Mouse (Mus musculus) kidney, postnatal 0 days (tissue): ENCODE data around the gene Gnb4. TPM values are rescaled to one million over a fixed set of nuclear protein-coding genes. Genes with fewer than 3 reads are reported as not detected.

Source experiments
- ATAC-seq: fragments of 200-750 bp; cut with Nextera tagmentation; replicated peaks from 2 replicates; pipeline ENCODE4 v1.8.0; 2017; ENCODE audit warnings: low read depth, moderate number of reproducible peaks, moderate TSS enrichment, moderate library complexity; ENCODE audit not compliant: low FRiP score
- DNase-seq: peaks from one replicate; pipeline ENCODE4 v3.0.0-alpha.2; 2016; ENCODE audit warnings: low spot score
- H3K27ac ChIP-seq: fragments of 300-500 bp; sonication (generic); 2 replicates; pipeline ENCODE4 v1.5.1; 2014; ENCODE audit warnings: mild to moderate bottlenecking
- H3K27me3 ChIP-seq: fragments of 300-500 bp; sonication (generic); 2 replicates; pipeline ENCODE4 v1.6.1; 2014; ENCODE audit warnings: low read length, mixed read lengths; ENCODE audit not compliant: insufficient read depth
- H3K36me3 ChIP-seq: fragments of 300-500 bp; sonication (generic); 2 replicates; pipeline ENCODE4 v1.6.1; 2014; ENCODE audit warnings: low read length, mixed read lengths; ENCODE audit not compliant: insufficient read depth
- H3K4me1 ChIP-seq: fragments of 300-500 bp; sonication (generic); replicated peaks from 2 replicates; pipeline ENCODE4 v1.6.1; 2014; ENCODE audit warnings: antibody characterized with exemption, low read length, mixed read lengths; ENCODE audit not compliant: insufficient read depth
- H3K4me2 ChIP-seq: fragments of 300-500 bp; sonication (generic); 2 replicates; pipeline ENCODE4 v1.6.1; 2014; ENCODE audit warnings: mild to moderate bottlenecking, low read length, moderate library complexity, mixed read lengths
- H3K4me3 ChIP-seq: fragments of 300-500 bp; sonication (generic); replicated peaks from 2 replicates; pipeline ENCODE4 v1.5.1; 2014; ENCODE audit warnings: low read depth, low read length
- H3K9ac ChIP-seq: fragments of 300-500 bp; sonication (generic); 2 replicates; pipeline ENCODE4 v1.6.1; 2014; ENCODE audit warnings: low read depth, low read length
- H3K9me3 ChIP-seq: fragments of 300-500 bp; sonication (generic); replicated peaks from 2 replicates; pipeline ENCODE4 v1.6.1; 2016; ENCODE audit warnings: low read length, inconsistent platforms, mixed read lengths
- CTCF ChIP-seq: IDR thresholded peaks from 2 replicates; pipeline ENCODE4 v1.5.1; 2016; ENCODE audit warnings: antibody characterized with exemption, low read depth, mild to moderate bottlenecking, moderate library complexity
- WGBS: fragments of 180-500 bp; shearing (Covaris S2); extraction: QIAGEN DNeasy Blood & Tissue Kit; methylation state at CpG from one replicate; pipeline ENCODE4 v1.1.7; 2014; 5-methylcytosine and 5-hydroxymethylcytosine counted together
- polyA plus RNA-seq: library from polyadenylated mRNA; unstranded; fragments of >200 nt; fragmentation: Nextera tagmentation; extraction: Ambion mirVana; gene quantifications from 2 replicates; pipeline ENCODE4 v1.2.1, GENCODE M21; 2015

Gnb4 gene
- polyA plus RNA-seq: 40.0 and 41.0 TPM in 2 replicates

GRCm38 (mm10) chr3:32616331-32617052 is at the start of gene Gnb4:
Gnb4 (minus strand) TSS chr3:32616585.
- Histone ChIP-seq H3K9me3 (no peaks in the 10 kb centered on the region), H3K27me3 (no peaks in the 10 kb centered on the region), H3K9ac (peak within 1 kb of the TSS; percentile 78), H3K4me2 (peak within 1 kb of the TSS; percentile 64), H3K27ac (peak within 1 kb of the TSS; percentile 72), H3K4me3 (peak within 1 kb of the TSS; percentile 60), H3K36me3 (no peaks in the 10 kb centered on the region), H3K4me1 (no peaks in the 10 kb centered on the region)
- 2% methylated on average over 57 of the region's 83 CpGs for WGBS
- DNase-seq: peak; percentile 70
- no peak for TF ChIP-seq CTCF
- ATAC-seq: peak; percentile 79

- Histone ChIP-seq H3K27ac (no peak overlapping the region), H3K4me2 (no peak overlapping the region), H3K27me3 (no peaks in the 10 kb centered on the region), H3K9ac (no peak overlapping the region), H3K4me3 (no peak overlapping the region), H3K4me1 (no peaks in the 10 kb centered on the region), H3K36me3 (no peaks in the 10 kb centered on the region), H3K9me3 (no peaks in the 10 kb centered on the region)
- 83% methylated on average over 3 of the region's 3 CpGs for WGBS
- no peak for TF ChIP-seq CTCF
- ATAC-seq (no peak), DNase-seq (no peak)
These were observed 45.2 kb upstream of the Gnb4 start for GRCm38 (mm10) chr3:32661556-32661930.

GRCm38 (mm10) chr3:32660831-32661555 is 44.6 kb upstream of the Gnb4 start:
- TF ChIP-seq CTCF: no peak
- no peaks in the 10 kb centered on the region for H3K4me1 ChIP-seq
- no peaks in the 10 kb centered on the region for H3K9me3 ChIP-seq
- H3K36me3 ChIP-seq: no peaks in the 10 kb centered on the region
- no peak overlapping the region for H3K27ac ChIP-seq
- ATAC-seq (no peak), DNase-seq (no peak)
- no peak overlapping the region for H3K4me2 ChIP-seq
- H3K9ac ChIP-seq: no peak overlapping the region
- H3K4me3 ChIP-seq: no peak overlapping the region
- WGBS: 60% methylated on average over 8 of the region's 8 CpGs
- H3K27me3 ChIP-seq: no peaks in the 10 kb centered on the region

GRCm38 (mm10) chr3:32660276-32660675 is 43.9 kb upstream of the Gnb4 start:
- Histone ChIP-seq H3K27ac (no peak overlapping the region), H3K4me2 (no peak overlapping the region), H3K4me1 (no peaks in the 10 kb centered on the region), H3K36me3 (no peaks in the 10 kb centered on the region), H3K9me3 (no peaks in the 10 kb centered on the region), H3K27me3 (no peaks in the 10 kb centered on the region), H3K4me3 (no peak overlapping the region), H3K9ac (no peak overlapping the region)
- no peak for TF ChIP-seq CTCF
- no peak for DNase-seq
- 60% methylated on average over 8 of the region's 8 CpGs for WGBS
- no peak for ATAC-seq

- Histone ChIP-seq H3K36me3 (no peaks in the 10 kb centered on the region), H3K4me1 (no peaks in the 10 kb centered on the region), H3K27me3 (no peaks in the 10 kb centered on the region), H3K27ac (no peak overlapping the region), H3K4me3 (no peak overlapping the region), H3K4me2 (no peak overlapping the region), H3K9ac (no peak overlapping the region), H3K9me3 (no peaks in the 10 kb centered on the region)
- no peak for TF ChIP-seq CTCF
- WGBS: 89% methylated on average over 2 of the region's 2 CpGs
- no peak for ATAC-seq
- DNase-seq: no peak
These were observed 43.1 kb upstream of the Gnb4 start for GRCm38 (mm10) chr3:32659506-32659905.

GRCm38 (mm10) chr3:32658821-32659220 is 42.4 kb upstream of the Gnb4 start:
- no peak for TF ChIP-seq CTCF
- H3K4me3 ChIP-seq: no peak overlapping the region
- H3K27me3 ChIP-seq: no peaks in the 10 kb centered on the region
- H3K36me3 ChIP-seq: no peaks in the 10 kb centered on the region
- DNase-seq (no peak), ATAC-seq (no peak)
- H3K4me1 ChIP-seq: no peaks in the 10 kb centered on the region
- 58% methylated on average over 16 of the region's 16 CpGs for WGBS
- H3K9ac ChIP-seq: no peak overlapping the region
- H3K4me2 ChIP-seq: no peak overlapping the region
- H3K27ac ChIP-seq: no peak overlapping the region
- H3K9me3 ChIP-seq: no peaks in the 10 kb centered on the region
